11 mouse cellular contexts compared by ENCODE assay signal in the genomic region with DNA sequence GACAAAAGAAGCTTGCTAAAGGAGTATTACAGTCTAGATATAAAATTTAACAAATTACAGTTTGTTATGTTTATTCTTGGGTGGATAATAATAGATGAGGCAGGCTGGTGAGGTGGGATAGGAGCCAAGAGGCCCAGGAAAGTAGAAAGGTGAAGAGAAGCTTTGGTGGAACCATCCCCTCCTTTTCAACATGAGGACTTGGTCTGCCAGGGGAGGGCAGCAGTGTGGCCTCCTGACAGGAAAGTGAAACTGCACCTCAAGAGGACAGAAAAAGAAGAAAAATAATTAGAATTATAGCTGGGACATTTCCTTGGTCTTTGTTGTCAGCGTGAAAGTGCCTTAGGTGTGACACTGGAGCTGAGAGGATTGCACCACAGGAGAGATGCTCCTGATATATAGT. TPM values are rescaled to one million over a fixed set of nuclear protein-coding genes. Genes with fewer than 3 reads are reported as not detected.
A peak's percentile ranks its signal among the peaks of the same experiment; 100 is the strongest.
DNase-seq lines count a peak whose midpoint lies in the region; ATAC-seq lines count a peak whose summit lies in the region.
"Had no signal": no experiment of that assay in that cellular context is flagged by ENCODE, and none has a peak within 500 bp of the region (broad histone marks: within the 10 kb centered on the region; RNA-seq: fewer than 3 reads in every experiment).

No protein-coding gene starts in this region.

- H3K9ac ChIP-seq in heart, embryonic 15.5 days = no peak overlapping the region
- H3K9ac ChIP-seq in hindbrain, embryonic 14.5 days = no peak overlapping the region
- H3K9ac ChIP-seq: limb, embryonic 15.5 days had no signal

- H3K27me3 ChIP-seq in heart, embryonic 15.5 days = no peaks in the 10 kb centered on the region
- H3K27me3 ChIP-seq in heart, embryonic 10.5 days (ENCODE audit: insufficient read depth, poor library complexity, severe bottlenecking) = no peaks in the 10 kb centered on the region
- no peaks in the 10 kb centered on the region for H3K27me3 ChIP-seq in hindbrain, embryonic 14.5 days (ENCODE audit: control insufficient read depth, insufficient read depth, low read length)
- H3K27me3 ChIP-seq: limb, embryonic 15.5 days had no signal

- no peaks in the 10 kb centered on the region for H3K9me3 ChIP-seq in heart, embryonic 15.5 days (replicated peaks)
- H3K9me3 ChIP-seq in heart, embryonic 10.5 days = no peaks in the 10 kb centered on the region
- no peaks in the 10 kb centered on the region for H3K9me3 ChIP-seq in hindbrain, embryonic 14.5 days (ENCODE audit: control insufficient read depth, low read length)
- H3K9me3 ChIP-seq: forebrain, embryonic 10.5 days; limb, embryonic 15.5 days had no signal

- peak overlapping the region; percentile 49 for H3K27ac ChIP-seq in heart, embryonic 15.5 days
- no peak overlapping the region for H3K27ac ChIP-seq in heart, embryonic 10.5 days
- H3K27ac ChIP-seq in hindbrain, embryonic 14.5 days = no peak overlapping the region
- H3K27ac ChIP-seq: forebrain, embryonic 10.5 days; limb, embryonic 15.5 days had no signal

- peaks cover 44% of the 10 kb centered on the region for H3K4me1 ChIP-seq in heart, embryonic 15.5 days (replicated peaks)
- peaks cover 3% of the 10 kb centered on the region; the same call in 1 of the 2 replicates for H3K4me1 ChIP-seq in heart, embryonic 10.5 days
- no peaks in the 10 kb centered on the region for H3K4me1 ChIP-seq in hindbrain, embryonic 14.5 days (replicated peaks; ENCODE audit: control insufficient read depth, insufficient read depth, low read length)
- H3K4me1 ChIP-seq: limb, embryonic 15.5 days had no signal

- no peak overlapping the region for H3K4me2 ChIP-seq in heart, embryonic 15.5 days
- H3K4me2 ChIP-seq in hindbrain, embryonic 14.5 days (replicated peaks) = no peak overlapping the region
- H3K4me2 ChIP-seq: limb, embryonic 15.5 days had no signal

- DNase-seq in heart, embryonic 10.5 days (ENCODE audit: low spot score) = no peak
- peak; percentile 10 for DNase-seq in lung, postnatal 10 days
- DNase-seq in lung, postnatal 4 days = no peak
- DNase-seq in T-cell, adult 2 months (ENCODE audit: low spot score) = peak; percentile 21
- peak; percentile 44 for DNase-seq in naive thymus-derived CD4-positive, alpha-beta T cell, adult 2 months (ENCODE audit: low read depth)
- no peak for DNase-seq in hindbrain, embryonic 14.5 days (ENCODE audit: low spot score)
- no peak for DNase-seq in testis, postnatal 14 days (ENCODE audit: low spot score)
- DNase-seq: midbrain, embryonic 14.5 days had no signal

- 72% methylated on average over 1 of the region's 1 CpGs for WGBS in heart, embryonic 15.5 days
- WGBS in heart, embryonic 10.5 days = 81% methylated on average over 1 of the region's 1 CpGs
- whole genome bisulfite sequencing in hindbrain, embryonic 14.5 days = 73% methylated on average over 1 of the region's 1 CpGs

- no peak overlapping the region for H3K4me3 ChIP-seq in heart, embryonic 15.5 days
- no peak overlapping the region for H3K4me3 ChIP-seq in heart, embryonic 10.5 days
- no peak overlapping the region for H3K4me3 ChIP-seq in hindbrain, embryonic 14.5 days (replicated peaks; ENCODE audit: low read length)
- H3K4me3 ChIP-seq: forebrain, embryonic 10.5 days; limb, embryonic 15.5 days had no signal

- no peaks in the 10 kb centered on the region for H3K36me3 ChIP-seq in heart, embryonic 15.5 days
- no peaks in the 10 kb centered on the region; the same call in 1 of the 2 replicates for H3K36me3 ChIP-seq in heart, embryonic 10.5 days
- H3K36me3 ChIP-seq in hindbrain, embryonic 14.5 days (replicated peaks; ENCODE audit: control insufficient read depth, insufficient read depth) = no peaks in the 10 kb centered on the region
- H3K36me3 ChIP-seq: limb, embryonic 15.5 days had no signal

- no peak for ATAC-seq in heart, embryonic 15.5 days (replicated peaks; ENCODE audit: insufficient number of reproducible peaks, insufficient read depth, low FRiP score, low read depth)
- no peak for ATAC-seq in hindbrain, embryonic 14.5 days (ENCODE audit: low FRiP score)

RNA-seq across cellular contexts. Expression of a gene that starts 35.6 kb away (rescaled TPM):
- 53.3 and 63.4 TPM in 2 replicates for polyA plus RNA-seq in heart, embryonic 15.5 days (2015; fragmentation: Nextera tagmentation; extraction: Ambion mirVana)
- polyA plus RNA-seq in heart, embryonic 10.5 days (2016; fragmentation: Nextera tagmentation; extraction: Ambion mirVana) = 59.9 and 66.6 TPM in 2 replicates
- polyA plus RNA-seq in hindbrain, embryonic 14.5 days (2014; fragmentation: Nextera tagmentation; extraction: Ambion mirVana) = 46.0 and 51.0 TPM in 2 replicates

Comparison
In these comparisons a context has a peak if more than half of its experiments do, and no peak if none do; other contexts are left out.
1. DNase-seq: peak in lung, postnatal 10 days (single experiment), T-cell, adult 2 months (single experiment) and naive thymus-derived CD4-positive, alpha-beta T cell, adult 2 months (single experiment); none in heart, embryonic 10.5 days (single experiment), lung, postnatal 4 days (0 of 2), hindbrain, embryonic 14.5 days (single experiment) and testis, postnatal 14 days (single experiment).